Mouse (Mus musculus) thymus, adult 2 months (tissue): ENCODE results near the gene Palmd.

Source experiments
- CTCF ChIP-seq: fragments of 200-500 bp; IDR thresholded peaks from 2 replicates; pipeline ENCODE4 v1.5.1; 2012; ENCODE audit warnings: mild to moderate bottlenecking, control low read depth, low read length, moderate library complexity, borderline replicate concordance; ENCODE audit not compliant: control insufficient read depth, poor library complexity, insufficient read depth; ENCODE audit errors: extremely low read depth
- POLR2A ChIP-seq: fragments of 200-500 bp; IDR thresholded peaks from 2 replicates; pipeline ENCODE4 v1.6.1; 2012; ENCODE audit warnings: mild to moderate bottlenecking, low read length, control low read depth, moderate library complexity; ENCODE audit not compliant: control insufficient read depth, poor library complexity, insufficient read depth; ENCODE audit errors: extremely low read depth

GRCm38 (mm10) chr3:117006636-117007035 is 37.8 kb upstream of the Palmd start:
- no peak for TF ChIP-seq POLR2A
- TF ChIP-seq CTCF = no peak
